Mouse (Mus musculus): ENCODE measurements at regions not wholly inside any gene's neighbourhood (a gene's known extent, or its start where the extent isn't known, plus 50 kb on each side); places are given as distances from the start of the nearest gene placed in this dataset.
A peak's percentile ranks its signal among the peaks of the same experiment; 100 is the strongest.

- no peak for DNase-seq
Observed at GRCm38 (mm10) chr3:134610244-134610643, 218.6 kb upstream of the Tacr3 start.

DNA sequence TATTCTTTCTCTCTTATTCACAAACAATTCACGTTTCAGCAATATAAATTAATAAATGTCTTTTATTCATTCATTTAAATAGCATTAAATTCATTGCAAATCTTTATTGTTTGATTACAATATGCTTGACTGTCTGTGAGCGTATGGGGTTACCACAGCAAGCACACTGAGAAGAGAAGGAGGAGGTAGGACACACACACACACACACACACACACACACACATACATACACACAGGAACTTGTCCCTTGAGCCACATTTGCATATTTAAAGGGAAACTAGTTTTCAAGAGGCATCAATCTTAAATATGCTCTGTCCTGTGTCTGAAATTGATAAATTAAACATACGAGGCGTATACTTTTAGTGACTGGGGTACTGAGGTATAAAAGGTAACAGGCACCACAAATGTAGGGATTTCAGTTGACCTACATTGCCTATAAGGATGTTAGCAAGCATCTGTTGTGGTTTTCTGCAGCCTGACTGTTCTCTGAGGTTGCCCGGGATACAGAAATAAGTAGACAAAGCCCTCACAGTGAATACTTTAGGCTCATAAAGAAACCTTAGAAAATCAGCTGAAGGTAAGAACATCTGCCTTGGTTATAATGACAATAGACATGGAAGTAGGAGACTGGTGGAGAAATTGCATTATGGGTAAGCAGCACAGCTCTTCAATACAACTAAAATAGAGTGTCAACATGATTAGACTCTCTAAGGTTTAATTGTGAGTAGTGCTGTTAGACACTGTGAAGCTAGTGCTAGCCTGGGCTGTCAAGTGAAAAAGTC lies 217.1 kb upstream of the Tacr3 start:
- DNase-seq = no peak

- no peak for DNase-seq
Observed at GRCm38 (mm10) chr3:134612298-134612616, 216.6 kb upstream of the Tacr3 start.

- peak; percentile 50 for DNase-seq
Observed at GRCm38 (mm10) chr3:134629166-134630134, 199.4 kb upstream of the Tacr3 start.

DNA sequence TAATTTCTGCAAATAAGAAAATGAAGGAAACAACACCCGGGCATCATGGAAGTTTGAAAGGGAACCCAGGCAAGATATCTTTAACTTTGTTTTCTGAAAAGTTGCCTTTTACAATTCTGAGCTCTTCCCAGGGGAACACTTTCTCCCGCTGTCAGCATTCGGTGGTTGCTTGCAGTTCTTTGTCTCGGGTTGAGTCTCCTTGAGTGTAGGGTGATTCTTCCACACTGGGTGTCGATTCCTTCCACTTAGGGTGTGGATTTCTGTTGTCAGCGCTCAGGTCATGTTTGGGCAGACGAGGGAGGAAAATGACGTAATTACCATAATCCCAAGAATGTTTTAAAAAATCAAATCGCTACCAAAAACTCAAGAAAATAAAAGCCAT lies 198.7 kb upstream of the Tacr3 start:
- DNase-seq = no peak

DNA sequence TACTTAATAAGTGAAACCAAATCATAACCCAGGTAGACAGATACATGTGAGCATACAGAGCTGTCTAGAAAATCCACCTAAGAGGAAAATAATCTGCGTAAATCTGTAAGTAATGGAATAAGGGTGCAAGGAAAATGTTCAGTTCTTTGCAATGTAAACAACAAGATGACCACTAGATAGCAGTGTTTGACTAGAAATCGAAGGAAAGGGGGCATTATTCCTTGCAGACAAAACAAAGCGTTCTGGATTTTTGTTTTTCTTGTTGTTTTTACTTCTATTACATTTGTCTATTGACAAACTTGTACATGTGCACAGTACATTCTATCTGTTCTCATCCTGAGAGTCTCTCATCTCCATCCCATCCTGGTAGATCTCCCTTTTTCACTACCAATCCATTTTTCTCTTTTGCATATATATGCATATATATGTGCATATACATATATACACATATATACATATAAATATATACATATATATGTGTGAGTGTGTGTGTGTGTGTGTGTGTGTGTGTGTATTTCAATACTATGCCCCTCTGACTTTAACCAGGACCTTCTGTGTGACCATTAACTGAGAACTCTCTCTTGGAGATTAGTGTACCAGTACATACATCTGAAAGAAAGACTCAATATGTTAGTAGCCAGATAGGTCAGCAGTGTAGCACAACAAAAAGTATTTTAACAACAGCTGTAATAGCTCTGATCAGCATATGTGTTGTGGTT lies 179.9 kb upstream of the Tacr3 start:
- no peak for DNase-seq

GRCm38 (mm10) chr3:134654051-134654450 lies 174.8 kb upstream of the Tacr3 start:
- DNase-seq = peak; percentile 8

DNA sequence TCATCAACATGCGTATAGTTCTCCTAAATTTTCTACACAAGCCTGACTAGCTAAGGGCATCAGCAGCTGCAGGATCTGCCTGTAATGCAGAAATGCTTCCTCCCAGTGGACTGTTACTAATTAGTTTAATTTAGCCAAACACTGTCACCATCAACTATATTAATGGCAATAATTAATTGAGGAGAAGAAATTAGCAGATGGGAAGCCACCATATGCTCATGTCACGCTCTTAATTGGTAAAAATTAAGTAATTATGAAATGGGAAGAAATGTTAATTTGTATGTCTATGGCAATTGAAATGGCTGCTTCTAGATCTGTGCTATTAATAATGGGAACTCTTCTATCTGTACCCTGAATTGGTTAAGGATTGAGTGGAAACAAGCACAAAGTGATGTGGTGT lies 133.9 kb upstream of the Tacr3 start:
- no peak for DNase-seq

DNA sequence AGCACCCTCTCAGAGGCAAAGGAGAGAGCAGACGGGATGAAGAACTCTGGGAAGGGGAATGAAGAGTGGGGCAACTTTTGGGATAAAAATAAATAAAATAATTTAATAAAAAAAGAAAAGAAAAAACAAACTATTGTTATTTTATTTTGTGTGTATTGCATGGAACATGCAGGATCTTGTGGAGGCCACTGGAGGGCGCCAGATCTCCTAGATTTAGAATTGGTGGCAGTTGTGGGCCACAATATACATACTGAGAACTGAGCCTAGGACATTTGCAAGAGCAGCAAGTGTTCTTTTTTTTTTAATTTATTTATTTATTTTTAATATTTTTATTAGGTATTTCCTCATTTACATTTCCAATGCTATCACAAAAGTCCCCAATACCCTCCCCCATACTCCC lies 110.2 kb upstream of the Tacr3 start:
- DNase-seq = no peak

- DNase-seq = no peak
Observed at GRCm38 (mm10) chr3:134735684-134736083, 93.1 kb upstream of the Tacr3 start.

DNA sequence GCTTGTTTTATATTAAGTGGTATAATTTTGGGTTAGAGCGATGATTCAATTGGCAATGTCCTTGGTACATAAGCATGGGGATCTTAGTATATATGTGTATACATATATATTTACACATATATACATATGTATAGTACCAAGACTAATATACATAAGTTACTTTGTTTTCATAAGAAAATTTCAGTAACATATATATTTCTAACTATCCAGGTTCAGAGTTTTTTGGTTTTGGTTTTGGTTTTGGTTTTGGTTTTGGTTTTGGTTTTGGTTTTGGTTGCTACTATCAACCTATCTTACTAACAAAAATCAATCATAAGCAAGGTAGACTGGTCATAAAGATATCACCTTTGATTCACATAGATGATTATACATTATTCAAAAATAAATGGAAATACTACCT lies 67.7 kb upstream of the Tacr3 start:
- no peak for DNase-seq

DNA sequence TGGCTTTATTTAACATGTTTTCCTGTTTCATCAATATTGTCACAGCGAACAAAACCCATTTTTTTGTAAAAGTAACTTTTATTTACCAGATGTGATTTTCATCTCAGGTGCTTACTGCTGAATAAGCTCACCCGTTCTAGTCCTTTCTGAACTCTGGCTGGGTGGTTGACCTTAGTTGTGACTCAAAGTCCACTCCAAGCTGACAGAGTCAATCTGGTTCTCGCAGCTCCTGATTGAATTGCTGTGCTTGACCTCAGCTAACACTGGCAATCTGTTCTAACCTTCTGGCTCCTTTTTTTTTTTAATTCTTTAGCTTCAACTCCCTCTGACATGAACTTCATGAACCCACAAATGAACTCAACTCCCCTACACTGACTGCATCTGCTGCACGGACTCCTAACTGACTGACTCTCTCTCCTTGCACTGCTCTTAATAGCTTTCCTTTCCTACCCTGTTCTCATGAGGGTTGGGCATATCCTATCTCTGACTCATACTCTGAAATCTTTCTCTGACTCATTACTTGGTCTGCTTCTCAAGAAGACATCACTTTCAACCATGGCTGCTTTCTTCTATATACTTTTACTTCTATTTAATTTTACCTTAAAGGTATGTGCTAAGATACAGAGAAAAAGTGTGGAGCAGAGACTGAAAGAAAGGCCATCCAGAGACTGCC lies 65.4 kb upstream of the Tacr3 start:
- no peak for DNase-seq
